Mouse (Mus musculus) CH12.LX (cell line): ENCODE measurements around the gene Kif6. TPM values are rescaled to one million over a fixed set of nuclear protein-coding genes. Genes with fewer than 3 reads are reported as not detected.
A peak's percentile ranks its signal among the peaks of the same experiment; 100 is the strongest.

Experiments
- DNase-seq: peaks from one replicate; pipeline ENCODE4 v3.0.0-alpha.2; 2013; ENCODE audit errors: extremely low read depth
- H3K27ac ChIP-seq: 2 replicates; pipeline ENCODE4 v1.5.1; 2012; ENCODE audit warnings: low read depth, mild to moderate bottlenecking, control low read depth, moderate library complexity; ENCODE audit not compliant: insufficient read depth
- H3K27me3 ChIP-seq: replicated peaks from 2 replicates; pipeline ENCODE3; 2012; ENCODE audit warnings: inconsistent platforms
- H3K36me3 ChIP-seq, 2 experiments: replicated peaks in 1 of 2; 2 replicates each; pipeline versions ENCODE3 to v1.6.1; 2012; ENCODE audit warnings: inconsistent platforms in 1 of 2, low read length in 1 of 2, mild to moderate bottlenecking in 1 of 2, mixed read lengths in 1 of 2, moderate library complexity in 1 of 2; ENCODE audit not compliant: control insufficient read depth in 1 of 2, insufficient read depth in 1 of 2
- H3K4me1 ChIP-seq, 2 experiments: 2 replicates each; pipeline ENCODE4 v1.6.1; 2012; ENCODE audit warnings: inconsistent platforms in 1 of 2, moderate library complexity in 1 of 2; ENCODE audit not compliant: insufficient read depth in 2 of 2, control insufficient read depth in 1 of 2
- H3K4me2 ChIP-seq: 2 replicates; pipeline ENCODE4 v1.6.1; 2012; ENCODE audit warnings: low read depth, mild to moderate bottlenecking, control low read depth; ENCODE audit not compliant: poor library complexity, insufficient read depth, severe bottlenecking
- H3K4me3 ChIP-seq, 3 experiments: fragments of 150-350 bp in 1 of 3; sonication (generic) in 1 of 3; replicated peaks in 1 of 3; 2 replicates each; pipeline versions ENCODE3 to v1.5.1; 2011 to 2012; ENCODE audit warnings: low read depth in 2 of 3, low read length in 2 of 3, mild to moderate bottlenecking in 2 of 3, moderate library complexity in 2 of 3, control low read depth in 1 of 3, improper control_type of control experiment in 1 of 3, inconsistent platforms in 1 of 3, mixed read lengths in 1 of 3; ENCODE audit not compliant: poor library complexity in 1 of 3
- H3K79me2 ChIP-seq: replicated peaks from 2 replicates; pipeline ENCODE4 v1.6.1; 2012; ENCODE audit warnings: mild to moderate bottlenecking, moderate library complexity; ENCODE audit not compliant: control insufficient read depth, poor library complexity, insufficient read depth, severe bottlenecking; ENCODE audit errors: extremely low read depth
- H3K9ac ChIP-seq: 2 replicates; pipeline ENCODE4 v1.6.1; 2012; ENCODE audit warnings: low read depth, mild to moderate bottlenecking, control low read depth, moderate library complexity; ENCODE audit not compliant: insufficient read depth
- H3K9me3 ChIP-seq: replicated peaks from 2 replicates; pipeline ENCODE3; 2012; ENCODE audit warnings: low read length, inconsistent platforms, mixed read lengths
- BHLHE40 ChIP-seq: IDR thresholded peaks from 2 replicates; pipeline ENCODE4 v1.6.1; 2011; ENCODE audit warnings: mild to moderate bottlenecking, low read depth, low read length, improper control_type of control experiment
- CTCF ChIP-seq, 2 experiments: IDR thresholded peaks in 1 of 2; conservative IDR thresholded peaks in 1 of 2; 2 replicates each; pipeline ENCODE4 v1.5.1; 2011 to 2012; ENCODE audit warnings: low read depth in 2 of 2, low read length in 2 of 2, improper control_type of control experiment in 1 of 2, inconsistent platforms in 1 of 2, mild to moderate bottlenecking in 1 of 2, moderate library complexity in 1 of 2
- E2F4 ChIP-seq: IDR thresholded peaks from 2 replicates; pipeline ENCODE4 v1.6.1; 2011; ENCODE audit warnings: low read depth, low read length, improper control_type of control experiment; ENCODE audit not compliant: insufficient replicate concordance
- ELF1 ChIP-seq: IDR thresholded peaks from 2 replicates; pipeline ENCODE4 v1.6.1; 2014; ENCODE audit warnings: low read depth, mild to moderate bottlenecking, inconsistent platforms, low read length, improper control_type of control experiment
- EP300 ChIP-seq: IDR thresholded peaks from 2 replicates; pipeline ENCODE4 v1.6.1; 2011; ENCODE audit warnings: low read length, improper control_type of control experiment
- GABPA ChIP-seq: IDR thresholded peaks from 2 replicates; pipeline ENCODE4 v1.6.1; 2012; ENCODE audit warnings: low read depth, low read length, improper control_type of control experiment, inconsistent platforms; ENCODE audit not compliant: insufficient replicate concordance
- IRF4 ChIP-seq: IDR thresholded peaks from 2 replicates; pipeline ENCODE4 v1.6.1; 2014; ENCODE audit warnings: low read depth, mild to moderate bottlenecking, inconsistent platforms, low read length, improper control_type of control experiment
- JUND ChIP-seq: conservative IDR thresholded peaks from 2 replicates; pipeline ENCODE4 v1.6.1; 2011; ENCODE audit warnings: low read depth, low read length, improper control_type of control experiment
- KAT2A ChIP-seq: IDR thresholded peaks from 2 replicates; pipeline ENCODE4 v1.6.1; 2012; ENCODE audit warnings: low read length, improper control_type of control experiment, inconsistent platforms; ENCODE audit not compliant: insufficient replicate concordance
- MAFK ChIP-seq: IDR thresholded peaks from 2 replicates; pipeline ENCODE4 v1.6.1; 2011; ENCODE audit warnings: low read length, improper control_type of control experiment; ENCODE audit not compliant: insufficient replicate concordance
- MAZ ChIP-seq: IDR thresholded peaks from 2 replicates; pipeline ENCODE4 v1.6.1; 2012; ENCODE audit warnings: low read depth, mild to moderate bottlenecking, inconsistent platforms, low read length, improper control_type of control experiment, moderate library complexity
- MEF2A ChIP-seq: IDR thresholded peaks from 2 replicates; pipeline ENCODE4 v1.6.1; 2014; ENCODE audit warnings: low read depth, mild to moderate bottlenecking, inconsistent platforms, low read length, improper control_type of control experiment, borderline replicate concordance
- MXI1 ChIP-seq: IDR thresholded peaks from 2 replicates; pipeline ENCODE4 v1.6.1; 2011; ENCODE audit warnings: mild to moderate bottlenecking, low read depth, low read length, improper control_type of control experiment
- MYC ChIP-seq: IDR thresholded peaks from 2 replicates; pipeline ENCODE4 v1.6.1; 2011; ENCODE audit warnings: low read depth, mild to moderate bottlenecking, improper control_type of control experiment, low read length
- PAX5 ChIP-seq: IDR thresholded peaks from 2 replicates; pipeline ENCODE4 v1.6.1; 2012; ENCODE audit warnings: low read length, inconsistent platforms, mixed read lengths
- RAD21 ChIP-seq: IDR thresholded peaks from 2 replicates; pipeline ENCODE4 v1.6.1; 2011; ENCODE audit warnings: low read depth, mild to moderate bottlenecking, low read length, improper control_type of control experiment, moderate library complexity
- RCOR1 ChIP-seq: conservative IDR thresholded peaks from 2 replicates; pipeline ENCODE4 v1.6.1; 2012; ENCODE audit warnings: low read depth, mild to moderate bottlenecking, inconsistent platforms, low read length, improper control_type of control experiment
- SIN3A ChIP-seq: IDR thresholded peaks from 2 replicates; pipeline ENCODE4 v1.6.1; 2012; ENCODE audit warnings: low read length, improper control_type of control experiment, inconsistent platforms
- SMC3 ChIP-seq: IDR thresholded peaks from 2 replicates; pipeline ENCODE4 v1.6.1; 2011; ENCODE audit warnings: low read depth, low read length, improper control_type of control experiment
- TCF12 ChIP-seq: IDR thresholded peaks from 2 replicates; pipeline ENCODE4 v1.6.1; 2014; ENCODE audit warnings: low read depth, mild to moderate bottlenecking, inconsistent platforms, low read length, improper control_type of control experiment
- ZMIZ1 ChIP-seq: IDR thresholded peaks from 2 replicates; pipeline ENCODE4 v1.6.1; 2012; ENCODE audit warnings: low read depth, mild to moderate bottlenecking, inconsistent platforms, low read length, improper control_type of control experiment
- dilution Hi-C: fragments of 300-500 bp; cut with MboI; formaldehyde crosslinking; loops from 2 replicates; pipeline ENCODE4 v1.14.3; 2020; ENCODE audit warnings: low sequenced_read_pairs; ENCODE audit not compliant: extremely low pct_unique_long_range_greater_than_20kb, extremely low pct_ligation_motif_present
- in situ Hi-C: fragments of 300-500 bp; cut with MboI; formaldehyde crosslinking; loops from 3 replicates; pipeline ENCODE4 v1.14.3; 2019; ENCODE audit warnings: low sequenced_read_pairs, low pct_ligation_motif_present, low pct_unique_long_range_greater_than_20kb, mixed read lengths
- polyA plus RNA-seq: library from polyadenylated mRNA; unstranded; fragments of >175 nt; gene quantifications from 2 replicates; pipeline ENCODE4 v1.2.1, GENCODE M21; 2012; ENCODE audit warnings: low read depth; ENCODE audit not compliant: insufficient read length
- total RNA-seq, 2 experiments: library from RNA; depleted of rRNA; stranded (reverse); fragments of 300-350 nt in 1 of 2; fragments of >200 nt in 1 of 2; gene quantifications; 2 replicates each; pipeline ENCODE4 v1.2.3; 2012 to 2014

The Kif6 gene
- total and polyA plus RNA-seq, 3 experiments, result not detected

GRCm38 (mm10) chr17:49851210-49851609 is 236.3 kb downstream of the Kif6 start:
- Histone ChIP-seq H3K9ac (no peak overlapping the region), H3K4me1 (peaks cover 0 to 3% of the 10 kb centered on the region in 2 experiments; a peak in 2 of 4 replicates), H3K36me3 (no peaks in the 10 kb centered on the region), H3K79me2 (no peaks in the 10 kb centered on the region), H3K27ac (no peak overlapping the region), H3K4me3 (no peak overlapping the region), H3K4me2 (no peak overlapping the region), H3K27me3 (peaks cover 32% of the 10 kb centered on the region), H3K9me3 (no peaks in the 10 kb centered on the region)
- no peak for DNase-seq
- TF ChIP-seq SIN3A (no peak), EP300 (no peak)
- in situ Hi-C loops (no loop called here), dilution Hi-C loops (no loop called here)

- in situ Hi-C loops, result no loop called here
- dilution Hi-C loops, result no loop called here
- peaks cover 0 to 3% of the 10 kb centered on the region in 2 experiments; a peak in 2 of 4 replicates for H3K4me1 ChIP-seq
- no peak overlapping the region for H3K9ac ChIP-seq
- no peaks in the 10 kb centered on the region for H3K36me3 ChIP-seq
- no peak overlapping the region for H3K27ac ChIP-seq
- TF ChIP-seq RAD21 (peak; percentile 6), E2F4 (no peak), ELF1 (0 out of 2 replicates have a peak, but pooled peaks have one; percentile 16), SMC3 (peak; percentile 13; the same call in 1 of the 2 replicates), GABPA (no peak), EP300 (no peak), BHLHE40 (no peak), CTCF (conservative IDR thresholded peaks at IDR 0.05 in 1 of 2, IDR thresholded peaks at IDR 0.05 in 1 of 2; ENCODE audit: low read depth in 2 of 2, low read length in 2 of 2) (peak in 1 of 2 experiments; percentile 21; a peak in 2 of 4 replicates)
- no peak overlapping the region for H3K4me2 ChIP-seq
- no peaks in the 10 kb centered on the region for H3K9me3 ChIP-seq
- no peak for DNase-seq
- no peak overlapping the region for H3K4me3 ChIP-seq
- peaks cover 28% of the 10 kb centered on the region for H3K27me3 ChIP-seq
- H3K79me2 ChIP-seq, result no peaks in the 10 kb centered on the region
Measured at GRCm38 (mm10) chr17:49852183-49852582, 237.2 kb downstream of the Kif6 start.

GRCm38 (mm10) chr17:49855785-49856184 is 240.8 kb downstream of the Kif6 start:
- TF ChIP-seq TCF12 (no peak), RCOR1 (no peak), IRF4 (no peak), MAFK (no peak), SMC3 (no peak), ELF1 (no peak), BHLHE40 (no peak), PAX5 (no peak), ZMIZ1 (no peak), RAD21 (no peak), MEF2A (no peak), JUND (no peak), MXI1 (no peak), KAT2A (no peak), MYC (no peak), MAZ (no peak)
- peaks cover 0 to 3% of the 10 kb centered on the region in 2 experiments; a peak in 2 of 4 replicates for H3K4me1 ChIP-seq
- no peak overlapping the region for H3K9ac ChIP-seq
- no peak overlapping the region for H3K27ac ChIP-seq
- dilution Hi-C loops (no loop called here), in situ Hi-C loops (no loop called here)
- H3K9me3 ChIP-seq, result no peaks in the 10 kb centered on the region
- no peak overlapping the region for H3K4me2 ChIP-seq
- H3K4me3 ChIP-seq, result no peak overlapping the region
- H3K79me2 ChIP-seq, result no peaks in the 10 kb centered on the region
- H3K27me3 ChIP-seq, result peaks cover 34% of the 10 kb centered on the region
- no peaks in the 10 kb centered on the region for H3K36me3 ChIP-seq
- DNase-seq, result no peak
